Mouse (Mus musculus): ENCODE measurements around the gene Dap.

Gene Dap

DNA sequence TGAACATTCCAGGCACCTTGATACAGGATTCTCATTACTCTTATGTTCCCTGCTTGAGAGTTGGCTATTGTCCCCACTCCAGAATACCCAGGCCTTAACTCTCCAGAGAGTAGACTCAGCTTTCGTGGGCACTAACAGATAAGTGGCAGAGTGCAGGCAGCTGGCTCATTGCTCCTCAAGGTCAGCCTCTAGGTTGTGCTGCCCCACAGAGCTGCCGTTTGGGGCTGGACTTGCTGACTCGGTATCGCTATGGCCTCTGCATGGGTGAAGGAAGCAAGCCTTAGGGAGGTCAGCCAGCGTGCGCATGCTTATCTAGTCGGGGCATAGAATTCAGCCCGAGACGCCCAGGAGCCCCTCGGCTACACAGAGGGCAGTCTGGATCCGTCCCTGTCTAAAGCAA lies 13.3 kb downstream of the Dap start:
- DNase-seq (ENCODE audit: low spot score in 2 of 2): no peak

DNA sequence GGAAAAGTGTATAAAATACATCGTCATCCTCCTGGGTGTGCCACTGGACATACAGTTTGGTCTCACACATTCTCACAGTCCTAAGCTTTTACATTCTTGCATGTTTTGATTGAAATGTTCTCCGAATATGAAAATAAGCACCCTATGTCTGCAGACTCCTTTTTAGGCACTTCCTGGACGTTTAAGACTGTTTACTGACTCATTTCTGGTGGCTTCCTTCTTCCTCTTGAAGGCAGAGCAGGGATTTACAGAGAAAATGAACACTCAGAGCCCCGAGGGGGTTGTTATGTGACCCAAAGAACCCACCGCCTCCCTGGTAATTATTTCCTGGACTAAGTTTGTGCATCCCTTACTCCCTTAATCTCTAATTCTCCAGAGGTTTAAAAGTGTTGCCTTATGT lies 13.8 kb downstream of the Dap start:
- DNase-seq (ENCODE audit: low spot score in 2 of 2): no peak

- DNase-seq (ENCODE audit: low spot score in 2 of 2): no peak
These were observed 14.5 kb downstream of the Dap start for GRCm38 (mm10) chr15:31238611-31239010.

GRCm38 (mm10) chr15:31239713-31240112 lies 15.6 kb downstream of the Dap start:
- no peak for DNase-seq (ENCODE audit: low spot score in 2 of 2)

- no peak for DNase-seq (ENCODE audit: low spot score in 2 of 2)
These were observed 16.1 kb downstream of the Dap start for GRCm38 (mm10) chr15:31240181-31240580.

GRCm38 (mm10) chr15:31243260-31243659 lies 19.1 kb downstream of the Dap start:
- no peak for DNase-seq (ENCODE audit: low spot score in 2 of 2)

DNA sequence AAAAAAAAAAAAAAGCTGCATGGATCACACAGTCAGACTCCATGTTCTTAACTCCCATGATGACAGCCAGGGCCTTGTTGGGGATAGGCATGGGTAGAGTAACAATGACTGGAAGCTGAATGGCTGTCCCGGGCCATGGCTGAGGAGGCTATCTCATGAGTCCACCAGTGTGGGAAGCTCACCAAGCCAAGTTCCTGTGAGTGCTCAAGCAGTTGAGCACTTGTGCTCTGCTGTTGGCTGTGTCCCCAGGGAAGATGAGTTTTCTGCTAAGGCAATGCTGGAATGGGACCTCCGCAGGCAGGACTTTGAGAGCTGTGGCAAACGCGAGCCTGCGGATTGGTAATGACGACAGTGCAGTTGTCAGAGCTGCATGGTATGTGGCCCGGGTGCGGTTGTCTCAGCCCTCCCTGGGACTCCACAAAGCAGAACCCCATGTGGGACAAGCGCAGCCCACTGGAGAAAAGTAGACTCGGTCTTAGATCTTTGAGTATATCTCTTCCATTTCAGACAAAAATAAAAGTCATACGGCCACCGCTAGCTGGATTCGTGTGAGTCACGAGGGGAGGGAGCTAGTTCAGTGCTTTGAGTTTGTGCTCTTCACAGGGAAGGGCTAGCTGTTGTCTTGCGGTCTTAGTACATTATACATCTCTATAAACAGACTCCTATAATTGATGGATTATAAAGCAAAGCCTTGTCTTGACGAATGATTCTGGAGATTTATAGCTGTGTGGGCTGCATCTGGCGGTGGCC lies 20.8 kb downstream of the Dap start:
- DNase-seq (ENCODE audit: low spot score in 2 of 2): no peak

- no peak for DNase-seq (ENCODE audit: low spot score in 2 of 2)
These were observed 21.8 kb downstream of the Dap start for GRCm38 (mm10) chr15:31245934-31246333.

- DNase-seq (ENCODE audit: low spot score in 2 of 2): no peak
These were observed 22.9 kb downstream of the Dap start for GRCm38 (mm10) chr15:31247035-31247434.

DNA sequence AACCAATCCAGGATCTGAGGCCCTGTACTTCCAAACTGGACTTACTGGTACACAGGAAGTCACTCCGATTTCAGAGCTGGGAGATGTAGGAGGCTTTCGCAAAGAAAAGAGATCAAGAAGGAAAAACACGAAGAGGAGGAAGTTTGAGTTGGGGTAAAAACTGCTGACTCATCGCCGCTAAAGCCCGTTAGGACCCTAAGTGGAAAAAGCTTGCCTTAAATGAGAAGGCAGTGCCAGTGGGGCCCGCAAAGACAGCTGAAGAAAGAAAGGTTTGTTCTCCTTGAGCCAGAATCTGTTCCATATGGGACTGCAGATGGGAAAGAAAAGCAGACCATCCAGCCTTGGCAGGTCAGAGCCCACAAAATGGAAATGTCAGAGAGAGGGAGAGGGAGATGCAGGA lies 24.8 kb downstream of the Dap start:
- no peak for DNase-seq (ENCODE audit: low spot score in 2 of 2)

- no peak for DNase-seq (ENCODE audit: low spot score in 2 of 2)
These were observed 25.9 kb downstream of the Dap start for GRCm38 (mm10) chr15:31250027-31250426.

DNA sequence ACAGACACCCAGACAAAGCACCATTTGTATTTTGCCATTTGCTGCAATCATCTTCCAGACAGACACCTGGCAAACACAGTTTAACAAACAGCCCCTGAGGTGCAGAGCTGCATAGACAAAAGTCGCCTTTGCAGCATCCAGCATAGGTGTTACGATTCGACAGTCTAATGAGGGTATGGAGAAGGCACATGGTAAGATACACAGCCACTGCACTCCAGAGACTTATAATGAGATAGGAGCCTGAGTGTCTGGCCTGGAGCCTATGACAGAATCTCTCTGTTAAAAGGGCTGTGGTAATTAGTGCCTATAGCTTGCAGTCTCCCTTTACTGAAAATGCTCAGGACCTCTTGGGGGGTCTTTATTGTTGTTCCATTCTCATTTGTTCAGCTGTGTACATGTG lies 26.6 kb downstream of the Dap start:
- no peak for DNase-seq (ENCODE audit: low spot score in 2 of 2)

- no peak for DNase-seq (ENCODE audit: low spot score in 2 of 2)
These were observed 27.1 kb downstream of the Dap start for GRCm38 (mm10) chr15:31251189-31251588.

DNA sequence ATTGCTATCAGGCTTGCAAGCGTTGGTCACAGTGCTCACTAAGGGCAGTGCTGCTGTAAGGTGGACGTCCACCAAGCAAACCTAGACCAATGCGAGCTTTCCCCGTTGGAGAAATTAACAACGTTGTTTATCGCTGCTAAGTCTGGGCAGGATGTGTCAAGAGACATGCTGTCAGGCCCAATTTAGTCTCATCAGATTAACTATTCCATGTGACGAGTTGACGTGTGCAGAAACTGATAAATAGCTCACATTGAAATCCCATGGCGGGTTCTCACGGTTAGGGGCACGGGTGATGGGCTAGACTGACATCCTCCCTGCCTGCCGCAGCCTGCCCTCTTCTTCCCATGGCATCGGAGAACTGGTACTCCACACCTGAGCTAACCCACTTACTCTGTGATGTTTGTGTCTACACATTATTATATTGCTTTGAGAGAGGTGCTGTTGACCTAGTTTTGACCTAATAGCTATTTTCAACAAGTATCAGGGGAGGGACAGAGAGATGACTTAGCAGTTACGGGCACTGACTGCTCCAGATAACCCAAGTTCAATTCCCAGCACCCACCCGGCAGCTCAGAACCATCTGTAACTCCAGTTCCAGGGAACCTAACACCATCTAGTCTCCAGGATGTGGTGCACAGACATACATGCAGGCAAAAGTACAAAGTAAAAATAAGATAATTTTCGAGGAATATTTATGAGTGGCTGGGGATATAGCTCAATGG lies 28.6 kb downstream of the Dap start:
- no peak for DNase-seq (ENCODE audit: low spot score in 2 of 2)

DNA sequence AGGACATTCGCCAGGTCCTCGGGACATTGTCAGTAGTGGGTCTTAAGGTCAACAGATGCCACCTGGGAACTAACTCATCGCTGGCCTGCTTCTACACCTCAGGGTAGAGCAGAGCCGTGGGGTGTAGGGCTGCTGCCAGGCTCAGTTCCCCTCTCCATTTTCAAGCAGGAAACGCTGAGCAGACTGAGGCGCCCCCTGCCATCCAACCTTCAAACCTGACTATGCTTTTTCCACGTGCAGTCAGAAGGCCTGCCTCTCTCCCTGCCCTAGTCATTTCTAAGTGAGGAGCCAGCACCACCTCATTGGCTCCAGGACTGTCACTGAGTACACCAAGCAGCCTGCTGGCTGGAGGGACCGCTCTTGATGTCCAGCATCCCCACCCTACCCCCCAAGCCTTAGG lies 29.3 kb downstream of the Dap start:
- DNase-seq (ENCODE audit: low spot score in 2 of 2): no peak

DNA sequence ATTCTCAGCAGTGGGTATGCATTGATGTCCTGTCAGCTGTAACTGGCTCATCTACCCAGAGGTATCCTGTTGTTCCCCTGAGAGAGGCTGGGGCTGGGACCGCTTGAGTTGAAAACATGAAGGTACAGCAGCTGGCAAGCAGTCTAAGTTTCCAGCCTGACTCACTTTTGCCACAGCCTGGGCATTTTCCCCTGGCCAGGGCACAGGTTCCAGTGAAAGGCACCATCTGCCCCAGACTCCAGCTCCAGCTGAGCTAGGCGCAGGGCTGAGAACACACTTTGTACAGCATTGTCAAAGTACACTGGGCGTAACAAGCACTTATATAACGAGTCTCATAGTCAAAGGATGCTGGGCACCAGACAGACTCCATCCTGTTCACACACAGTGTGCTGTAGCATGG lies 29.8 kb downstream of the Dap start:
- DNase-seq (ENCODE audit: low spot score in 2 of 2): no peak

- no peak for DNase-seq (ENCODE audit: low spot score in 2 of 2)
These were observed 30.9 kb downstream of the Dap start for GRCm38 (mm10) chr15:31254939-31255535.

GRCm38 (mm10) chr15:31255762-31256161 lies 31.6 kb downstream of the Dap start:
- DNase-seq (ENCODE audit: low spot score in 2 of 2): no peak

DNA sequence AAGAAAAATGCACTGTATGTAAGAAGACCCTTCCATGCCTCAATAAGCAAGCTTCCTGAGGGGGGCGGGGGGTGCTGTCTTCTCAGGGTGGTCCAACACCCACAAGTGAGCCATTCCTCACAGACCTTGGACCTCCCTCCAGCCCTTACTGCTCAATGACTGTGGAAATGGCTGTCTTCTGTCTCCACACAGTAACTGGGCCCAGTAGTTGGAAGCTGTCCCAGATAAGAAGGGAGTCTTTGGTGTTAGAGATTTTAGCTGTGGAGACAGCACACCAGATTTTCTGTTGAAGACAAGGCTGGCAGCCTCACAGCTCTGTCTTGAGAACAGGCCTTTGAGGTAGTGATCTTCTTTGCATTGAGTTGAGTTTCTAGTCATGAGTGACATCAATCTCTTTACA lies 33.2 kb downstream of the Dap start:
- DNase-seq (ENCODE audit: low spot score in 2 of 2): no peak

DNA sequence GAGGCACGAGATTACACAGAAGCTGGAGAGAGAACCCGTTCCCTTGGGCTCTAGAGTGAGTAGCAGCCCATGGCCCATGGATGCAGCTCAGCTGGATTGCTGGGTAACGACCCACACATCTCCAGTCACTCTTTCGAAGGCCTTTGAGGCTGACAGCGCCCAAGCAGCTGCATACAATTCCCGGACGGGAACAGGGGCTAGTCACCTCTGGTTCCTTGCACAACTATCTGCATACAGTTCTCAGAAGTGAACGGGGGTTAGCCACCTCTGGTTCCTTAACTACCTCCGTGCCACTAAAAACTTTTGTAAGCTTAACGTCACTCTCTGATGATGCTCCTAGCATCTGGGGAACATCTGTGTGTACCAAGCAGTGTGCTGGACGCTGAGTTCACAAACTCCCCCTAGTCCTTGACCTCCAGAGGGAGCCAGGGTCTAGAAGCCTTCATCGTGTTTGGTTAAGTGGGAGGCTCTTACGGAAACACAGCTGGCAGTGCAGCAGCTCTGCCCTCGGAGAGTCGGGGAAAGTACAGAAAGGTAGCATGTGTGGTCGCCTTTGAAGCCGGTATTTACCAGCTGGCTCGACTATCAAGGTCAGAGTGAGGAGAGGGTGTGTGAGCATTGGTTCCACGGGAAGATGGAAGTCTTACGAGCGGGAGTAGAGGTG lies 34.0 kb downstream of the Dap start:
- no peak for DNase-seq (ENCODE audit: low spot score in 2 of 2)

DNA sequence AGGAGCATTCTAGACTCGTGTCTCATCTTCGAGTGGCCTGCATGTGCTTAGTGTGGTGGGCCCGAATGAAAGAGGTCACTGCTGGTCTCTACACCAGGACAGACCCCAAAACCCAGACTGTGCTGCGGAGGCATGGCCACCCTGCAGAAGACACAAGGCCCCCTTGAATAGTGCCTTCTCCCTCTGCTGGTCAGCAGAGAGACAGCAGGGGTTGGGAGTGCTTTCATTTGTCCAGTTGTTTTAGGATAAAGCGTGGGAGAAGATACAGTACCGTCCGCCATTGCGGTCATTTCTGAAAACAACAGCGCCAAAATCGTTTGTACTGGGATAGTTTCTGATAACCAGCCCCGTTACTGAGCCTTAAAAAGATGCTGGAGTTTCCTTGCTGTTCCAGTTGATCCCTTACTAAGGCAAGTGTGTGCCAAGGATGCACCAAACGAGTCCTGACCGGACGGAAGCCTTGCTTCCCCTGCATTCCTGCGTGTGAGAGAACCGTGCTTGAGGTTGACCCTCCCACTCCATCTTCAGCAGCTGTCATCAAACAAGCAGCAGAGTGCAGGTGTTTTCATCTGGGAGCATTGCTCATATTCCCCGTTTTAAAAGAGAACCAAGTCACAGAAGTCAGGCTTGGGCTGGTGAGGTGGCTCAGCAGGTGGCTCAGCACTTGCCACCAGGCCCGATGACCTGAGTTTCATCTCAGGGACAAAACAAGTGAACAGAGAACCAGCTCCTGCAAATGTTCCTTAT lies 34.8 kb downstream of the Dap start:
- no peak for DNase-seq (ENCODE audit: low spot score in 2 of 2)

- DNase-seq (ENCODE audit: low spot score in 2 of 2): no peak
These were observed 37.0 kb downstream of the Dap start for GRCm38 (mm10) chr15:31261094-31261493.
